Mouse (Mus musculus) forebrain, embryonic 15.5 days (tissue): Measurements from ENCODE around the gene Cyp2a5. TPM values are rescaled to one million over a fixed set of nuclear protein-coding genes. Genes with fewer than 3 reads are reported as not detected.
"Not testable (repeated sequence)": the region's sequence is repeated elsewhere in the genome, so short reads cannot be mapped to it uniquely, and the experiment has no call there.

ENCODE experiments used
- ATAC-seq: fragments of 200-750 bp; cut with Nextera tagmentation; replicated peaks from 2 replicates; pipeline ENCODE4 v1.8.0; 2017; ENCODE audit warnings: mild to moderate bottlenecking, moderate TSS enrichment, moderate library complexity
- H3K27ac ChIP-seq: fragments of 300-500 bp; sonication (generic); replicated peaks from 2 replicates; pipeline ENCODE4 v1.5.1; 2015; ENCODE audit warnings: mild to moderate bottlenecking, inconsistent platforms
- H3K27me3 ChIP-seq: fragments of 300-500 bp; sonication (generic); 2 replicates; pipeline ENCODE4 v1.6.1; 2015; ENCODE audit warnings: inconsistent platforms
- H3K36me3 ChIP-seq: fragments of 300-500 bp; sonication (generic); 2 replicates; pipeline ENCODE4 v1.6.1; 2015; ENCODE audit warnings: mild to moderate bottlenecking, inconsistent platforms
- H3K4me1 ChIP-seq: fragments of 300-500 bp; sonication (generic); 2 replicates; pipeline ENCODE4 v1.6.1; 2015; ENCODE audit warnings: inconsistent platforms
- H3K4me2 ChIP-seq: fragments of 300-500 bp; sonication (generic); replicated peaks from 2 replicates; pipeline ENCODE4 v1.6.1; 2015; ENCODE audit warnings: mild to moderate bottlenecking, inconsistent platforms
- H3K4me3 ChIP-seq: fragments of 300-500 bp; sonication (generic); 2 replicates; pipeline ENCODE4 v1.5.1; 2015; ENCODE audit warnings: mild to moderate bottlenecking, inconsistent platforms
- H3K9ac ChIP-seq: fragments of 300-500 bp; sonication (generic); replicated peaks from 2 replicates; pipeline ENCODE4 v1.6.1; 2015; ENCODE audit warnings: mild to moderate bottlenecking, inconsistent platforms
- H3K9me3 ChIP-seq: fragments of 300-500 bp; sonication (generic); 2 replicates; pipeline ENCODE4 v1.6.1; 2016; ENCODE audit warnings: inconsistent platforms
- WGBS: fragments of 180-500 bp; shearing (Covaris S2); methylation state at CpG from one replicate; pipeline ENCODE4 v1.1.7; 2015; ENCODE audit warnings: mixed read lengths; 5-methylcytosine and 5-hydroxymethylcytosine counted together
- polyA plus RNA-seq: library from polyadenylated mRNA; unstranded; fragments of >200 nt; fragmentation: Nextera tagmentation; extraction: Ambion mirVana; gene quantifications from 2 replicates; pipeline ENCODE4 v1.2.1, GENCODE M21; 2015

The Cyp2a5 gene
- 0.23 TPM in 1 of 2 replicates, not detected in the other for polyA plus RNA-seq

- H3K27ac ChIP-seq, ATAC-seq, H3K4me3 ChIP-seq, H3K4me1 ChIP-seq, H3K27me3 ChIP-seq, H3K4me2 ChIP-seq, H3K36me3 ChIP-seq, H3K9me3 ChIP-seq, H3K9ac ChIP-seq: not testable (repeated sequence)
- 77% methylated on average over 3 of the region's 3 CpGs for WGBS
Measured at GRCm38 (mm10) chr7:26835059-26835458, at the start of gene Cyp2a5. Gene Cyp2a5 (plus strand): TSS chr7:26835305.

DNA sequence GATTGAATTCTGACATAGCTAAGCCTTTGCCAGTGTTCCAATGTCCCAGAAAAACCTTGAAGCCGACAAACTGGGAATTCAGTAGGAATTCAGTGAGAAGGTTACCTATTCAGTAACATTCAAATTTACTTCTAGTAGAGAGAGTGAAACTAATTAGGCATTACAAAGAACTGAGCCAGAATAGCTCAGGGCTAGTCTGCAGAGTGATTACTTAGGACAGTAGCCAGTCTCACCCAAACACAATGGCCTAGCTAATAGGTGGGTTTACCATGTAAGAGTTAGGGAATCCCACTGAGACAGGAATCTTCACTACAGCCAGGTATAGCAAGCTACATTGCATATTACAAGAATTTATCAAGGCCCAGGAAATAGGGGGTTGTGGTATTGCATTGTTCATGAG, 49.1 kb upstream of the Cyp2a5 start:
- WGBS = 9% methylated on average over 1 of the region's 1 CpGs
- not testable (repeated sequence) for ATAC-seq, H3K27me3 ChIP-seq, H3K4me2 ChIP-seq, H3K9me3 ChIP-seq, H3K4me3 ChIP-seq, H3K4me1 ChIP-seq, H3K36me3 ChIP-seq, H3K9ac ChIP-seq, H3K27ac ChIP-seq

DNA sequence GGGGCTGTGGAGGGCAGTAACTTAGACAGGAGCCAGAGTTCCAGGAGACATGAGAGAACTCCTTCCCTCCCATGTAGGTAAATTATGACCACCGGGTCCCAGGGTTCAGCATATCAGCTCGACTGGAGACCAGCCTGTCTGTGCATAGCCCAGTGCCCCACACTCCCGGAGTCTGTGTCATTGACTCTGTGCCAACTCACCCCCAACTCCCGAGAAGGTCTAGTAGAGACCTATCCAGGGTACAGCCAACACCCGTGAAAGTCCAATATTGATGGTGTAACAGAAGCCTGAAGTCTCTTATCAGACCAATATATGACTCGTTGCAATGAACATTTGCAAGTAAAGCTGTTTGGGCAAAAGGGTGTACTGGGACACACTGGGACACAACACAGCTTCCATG, 45.1 kb upstream of the Cyp2a5 start:
- no peak overlapping the region for H3K4me3 ChIP-seq
- H3K36me3 ChIP-seq = no peaks in the 10 kb centered on the region
- 84% methylated on average over 6 of the region's 6 CpGs for WGBS
- no peak for ATAC-seq
- no peak overlapping the region for H3K27ac ChIP-seq
- H3K27me3 ChIP-seq = no peaks in the 10 kb centered on the region
- no peaks in the 10 kb centered on the region for H3K9me3 ChIP-seq
- H3K4me2 ChIP-seq = no peak overlapping the region
- no peak overlapping the region for H3K9ac ChIP-seq
- no peaks in the 10 kb centered on the region for H3K4me1 ChIP-seq

GRCm38 (mm10) chr7:26800104-26800503, 35.0 kb upstream of the Cyp2a5 start:
- Histone ChIP-seq H3K27me3 (no peaks in the 10 kb centered on the region), H3K9ac (no peak overlapping the region), H3K4me3 (no peak overlapping the region), H3K36me3 (no peaks in the 10 kb centered on the region), H3K4me2 (no peak overlapping the region), H3K4me1 (no peaks in the 10 kb centered on the region), H3K9me3 (no peaks in the 10 kb centered on the region), H3K27ac (no peak overlapping the region)
- no peak for ATAC-seq

DNA sequence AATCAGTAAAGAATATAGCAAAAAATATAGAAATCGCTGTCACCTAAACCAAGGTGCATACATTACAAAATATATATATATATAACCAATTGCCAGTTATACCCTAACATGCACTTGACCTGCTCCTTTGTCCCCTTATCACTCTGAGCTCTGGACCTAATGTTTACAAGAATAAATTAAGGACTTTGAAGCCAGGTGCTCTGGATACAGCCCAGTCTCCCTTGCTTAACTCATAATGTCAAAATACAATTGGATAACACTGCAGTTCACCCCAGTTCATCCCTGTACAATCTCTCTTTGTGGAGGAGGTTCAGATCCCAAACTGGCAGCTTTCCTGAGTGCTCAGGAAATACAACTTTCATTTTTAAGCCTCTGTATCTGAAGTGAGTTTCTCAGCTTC, 34.1 kb upstream of the Cyp2a5 start:
- Histone ChIP-seq H3K4me1 (no peaks in the 10 kb centered on the region), H3K27me3 (no peaks in the 10 kb centered on the region), H3K4me2 (no peak overlapping the region), H3K4me3 (no peak overlapping the region), H3K36me3 (no peaks in the 10 kb centered on the region), H3K9ac (no peak overlapping the region), H3K27ac (no peak overlapping the region), H3K9me3 (no peaks in the 10 kb centered on the region)
- no peak for ATAC-seq
- 89% methylated on average over 1 of the region's 1 CpGs for WGBS

DNA sequence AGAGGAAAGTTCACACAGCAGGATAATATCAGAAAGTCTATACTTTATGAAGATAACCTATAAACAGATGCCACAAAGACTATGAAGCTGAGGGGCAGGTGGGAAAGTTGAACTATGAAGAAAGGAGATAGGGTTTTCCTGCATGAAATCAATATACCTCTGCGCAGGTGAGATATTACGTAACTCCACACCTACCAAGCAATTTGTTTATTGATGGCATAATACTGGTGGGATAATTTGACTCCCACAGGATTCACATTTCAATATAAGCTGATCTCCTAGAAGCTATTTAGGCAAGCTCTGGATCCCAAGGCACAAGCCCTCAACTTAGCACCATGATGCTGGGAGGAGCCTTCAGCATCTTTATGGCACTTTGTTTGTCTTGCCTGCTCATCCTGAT, 26.5 kb upstream of the Cyp2a5 start, which contains the start of gene Cyp2g1:
Cyp2g1 (plus strand) TSS at position 301 of the 400 bp plus-strand sequence.
- H3K4me2 ChIP-seq = no peak within 1 kb of the TSS
- no peak for ATAC-seq
- 96% methylated on average over 2 of the region's 2 CpGs for WGBS

GRCm38 (mm10) chr7:26831556-26832292, 3.4 kb upstream of the Cyp2a5 start:
- 86% methylated on average over 9 of the region's 9 CpGs for WGBS
- H3K9me3 ChIP-seq, H3K4me1 ChIP-seq, H3K4me2 ChIP-seq, H3K27ac ChIP-seq, H3K27me3 ChIP-seq, H3K9ac ChIP-seq, H3K36me3 ChIP-seq, H3K4me3 ChIP-seq, ATAC-seq: not testable (repeated sequence)

More for the DNA sequence above, 26.5 kb upstream of the Cyp2a5 start, which contains the start of gene Cyp2g1:
- H3K4me1 ChIP-seq = no peaks in the 10 kb centered on the region
- H3K36me3 ChIP-seq = no peaks in the 10 kb centered on the region
- no peak within 1 kb of the TSS for H3K27ac ChIP-seq
- no peak within 1 kb of the TSS for H3K4me3 ChIP-seq
- no peaks in the 10 kb centered on the region for H3K9me3 ChIP-seq
- H3K9ac ChIP-seq = no peak within 1 kb of the TSS
- H3K27me3 ChIP-seq = no peaks in the 10 kb centered on the region

DNA sequence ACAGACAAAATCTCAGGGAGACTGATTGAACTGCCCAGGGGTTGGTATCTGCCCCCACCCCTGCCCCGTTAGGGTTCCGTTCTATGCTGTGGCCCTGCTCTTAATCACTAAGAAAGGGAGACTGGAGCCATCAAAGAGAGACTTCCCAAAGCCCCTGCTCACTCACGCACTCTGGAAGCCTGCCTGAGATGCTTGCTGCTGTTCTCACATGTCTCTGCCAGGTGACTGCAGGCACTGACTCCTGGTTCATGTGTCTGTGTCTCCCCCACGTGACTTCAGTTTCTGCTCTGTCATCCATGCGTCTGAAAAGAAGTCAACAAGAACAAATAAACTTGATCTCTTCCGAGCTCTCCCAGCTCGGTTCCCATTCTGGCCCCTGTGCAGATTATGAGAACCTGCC, 2.4 kb upstream of the Cyp2a5 start:
- ATAC-seq = not testable (repeated sequence)
- 84% methylated on average over 7 of the region's 7 CpGs for WGBS

DNA sequence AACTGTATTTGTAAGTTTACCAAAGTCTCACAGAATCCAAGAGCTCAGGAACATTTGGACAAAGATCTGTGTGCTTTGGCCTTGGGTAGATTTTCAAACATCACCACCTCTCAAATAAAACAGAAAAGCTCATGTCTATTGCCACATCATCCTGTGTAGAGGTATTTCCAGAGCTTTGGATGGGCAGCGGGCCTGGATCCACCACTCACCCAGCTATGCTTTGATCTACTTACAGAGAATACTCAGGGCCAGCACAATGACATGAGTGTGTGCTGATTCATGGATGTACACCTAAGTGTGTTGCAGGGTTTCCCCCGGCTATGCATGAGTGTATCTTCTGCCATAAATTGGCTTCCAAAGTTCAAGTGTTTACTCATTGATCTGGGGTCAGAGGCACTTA, 8.3 kb downstream of the Cyp2a5 start:
- WGBS = 88% methylated on average over 2 of the region's 2 CpGs
- H3K9me3 ChIP-seq, H3K4me2 ChIP-seq, H3K9ac ChIP-seq, H3K4me1 ChIP-seq, H3K36me3 ChIP-seq, H3K27me3 ChIP-seq, ATAC-seq, H3K27ac ChIP-seq, H3K4me3 ChIP-seq: not testable (repeated sequence)

More for the DNA sequence above, 2.4 kb upstream of the Cyp2a5 start:
- not testable (repeated sequence) for H3K27me3 ChIP-seq, H3K27ac ChIP-seq, H3K9ac ChIP-seq, H3K36me3 ChIP-seq, H3K4me3 ChIP-seq, H3K9me3 ChIP-seq, H3K4me2 ChIP-seq, H3K4me1 ChIP-seq

GRCm38 (mm10) chr7:26850063-26850462, 15.0 kb downstream of the Cyp2a5 start:
- not testable (repeated sequence) for H3K4me2 ChIP-seq, H3K9ac ChIP-seq, H3K36me3 ChIP-seq, H3K4me1 ChIP-seq, H3K4me3 ChIP-seq, H3K9me3 ChIP-seq, H3K27ac ChIP-seq, ATAC-seq, H3K27me3 ChIP-seq

DNA sequence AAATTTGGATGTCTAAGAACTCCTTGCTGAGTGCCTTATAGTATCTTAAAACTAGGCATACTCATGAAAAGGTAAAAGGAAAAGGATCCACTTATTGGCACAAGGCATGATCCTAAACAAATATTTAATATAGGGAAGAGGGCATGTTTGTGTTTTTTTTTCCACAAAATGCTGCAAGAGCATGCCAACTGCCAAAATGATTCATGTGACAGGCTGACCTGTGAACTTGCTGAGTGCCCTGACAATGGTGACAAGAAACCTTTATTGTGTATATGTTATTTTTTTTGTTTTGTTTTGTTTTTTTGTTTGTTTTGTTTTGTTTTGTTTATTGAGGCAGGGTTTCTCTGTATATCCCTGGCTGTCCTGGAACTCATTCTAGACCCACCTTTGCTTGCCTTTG, 43.5 kb downstream of the Cyp2a5 start:
- not testable (repeated sequence) for H3K4me2 ChIP-seq, H3K4me3 ChIP-seq, H3K4me1 ChIP-seq, H3K27me3 ChIP-seq, H3K27ac ChIP-seq, H3K36me3 ChIP-seq, H3K9ac ChIP-seq, H3K9me3 ChIP-seq, ATAC-seq

DNA sequence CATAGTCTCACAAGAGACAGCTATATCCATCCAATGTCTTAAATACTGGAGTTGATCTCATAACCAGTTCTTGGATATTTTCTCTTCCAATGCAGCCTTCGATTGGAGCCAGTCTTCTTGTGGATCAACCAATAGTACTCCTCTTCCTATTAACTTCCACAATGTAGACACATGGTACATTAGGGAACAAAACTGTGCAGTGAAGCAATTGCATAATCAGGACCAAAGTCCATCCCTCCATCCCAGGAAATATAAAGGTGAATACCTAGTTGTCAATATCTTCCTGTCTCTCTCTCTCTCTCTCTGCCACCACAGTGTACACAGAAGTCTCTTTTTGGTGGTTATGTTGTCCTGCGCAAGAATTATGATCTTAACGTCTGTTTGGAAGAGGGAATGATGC, 45.5 kb downstream of the Cyp2a5 start:
- not testable (repeated sequence) for H3K27me3 ChIP-seq, H3K4me3 ChIP-seq, H3K9me3 ChIP-seq, H3K9ac ChIP-seq, ATAC-seq, H3K27ac ChIP-seq, H3K4me2 ChIP-seq, H3K36me3 ChIP-seq, H3K4me1 ChIP-seq
- 65% methylated on average over 3 of the region's 3 CpGs for WGBS
